Mouse (Mus musculus): ENCODE data around the gene Tgfbr3l. TPM values are rescaled to one million over a fixed set of nuclear protein-coding genes. Genes with fewer than 3 reads are reported as not detected.

Gene Tgfbr3l
- 4.6 TPM for polyA plus RNA-seq (2021)

GRCm38 (mm10) chr8:4247951-4248540 lies at the start of gene Tgfbr3l:
Gene Tgfbr3l (plus strand): TSS chr8:4248214.
- in situ Hi-C loops (cut with MboI; ENCODE audit: low pct_unique_long_range_greater_than_20kb) = no loop called here
- CTCF ChIA-PET = interaction anchor here (5.0 kb wide), 1 partner anchor 8 kb away, joined by 37 read pairs; the partner anchor contains the start of genes Gm49320 and Map2k7
- H3K27me3 ChIP-seq = no peaks in the 10 kb centered on the region
- POLR2A ChIA-PET = interaction anchor here (3.8 kb wide), 1 partner anchor 8 kb away, joined by 20 read pairs; the partner anchor contains the start of genes Gm49320 and Map2k7
- ATAC-seq (no peak), DNase-seq (ENCODE audit: low read depth, low spot score) (no peak)
- TF ChIP-seq CTCF (IDR thresholded peaks at IDR 0.05) = no peak

GRCm38 (mm10) chr8:4201321-4201720 lies 46.7 kb upstream of the Tgfbr3l start:
- no peak for TF ChIP-seq CTCF (IDR thresholded peaks at IDR 0.05)
- ATAC-seq (no peak), DNase-seq (ENCODE audit: low read depth, low spot score) (no peak)
- POLR2A ChIA-PET = no interaction called here
- CTCF ChIA-PET = no interaction called here
- in situ Hi-C loops (cut with MboI; ENCODE audit: low pct_unique_long_range_greater_than_20kb) = no loop called here
- H3K27me3 ChIP-seq = no peaks in the 10 kb centered on the region

- TF ChIP-seq CTCF (IDR thresholded peaks at IDR 0.05) = no peak
- ChIA-PET CTCF (interaction anchor here (1.2 to 1.9 kb wide), 2 partner anchors 10 to 12 kb away, joined by 3 to 6 read pairs; no protein-coding TSS in a partner anchor), POLR2A (interaction anchor here (0.8 kb wide), 1 partner anchor 13 kb away, joined by 9 read pairs; no protein-coding TSS in a partner anchor)
- ATAC-seq = no peak
- no peak for DNase-seq (ENCODE audit: low read depth, low spot score)
- no peaks in the 10 kb centered on the region for H3K27me3 ChIP-seq
- in situ Hi-C loops (cut with MboI; ENCODE audit: low pct_unique_long_range_greater_than_20kb) = no loop called here
Measured at GRCm38 (mm10) chr8:4205246-4206123, 42.5 kb upstream of the Tgfbr3l start.

GRCm38 (mm10) chr8:4206182-4207015 lies 41.6 kb upstream of the Tgfbr3l start:
- TF ChIP-seq CTCF (IDR thresholded peaks at IDR 0.05) = no peak
- ChIA-PET POLR2A (no interaction called here), CTCF (interaction anchor here (1.2 to 1.9 kb wide), 2 partner anchors 11 to 13 kb away, joined by 3 to 6 read pairs; no protein-coding TSS in a partner anchor)
- DNase-seq (ENCODE audit: low read depth, low spot score) (no peak), ATAC-seq (no peak)
- no peaks in the 10 kb centered on the region for H3K27me3 ChIP-seq
- in situ Hi-C loops (cut with MboI; ENCODE audit: low pct_unique_long_range_greater_than_20kb) = no loop called here

- ChIA-PET POLR2A (no interaction called here), CTCF (no interaction called here)
- ATAC-seq (no peak), DNase-seq (ENCODE audit: low read depth, low spot score) (no peak)
- TF ChIP-seq CTCF (IDR thresholded peaks at IDR 0.05) = no peak
- in situ Hi-C loops (cut with MboI; ENCODE audit: low pct_unique_long_range_greater_than_20kb) = no loop called here
- H3K27me3 ChIP-seq = no peaks in the 10 kb centered on the region
Measured at GRCm38 (mm10) chr8:4207016-4207350, 41.0 kb upstream of the Tgfbr3l start.

- no peak for ATAC-seq
- ChIA-PET CTCF (no interaction called here), POLR2A (no interaction called here)
- DNase-seq (ENCODE audit: low read depth, low spot score) = no peak
- in situ Hi-C loops (cut with MboI; ENCODE audit: low pct_unique_long_range_greater_than_20kb) = no loop called here
- no peaks in the 10 kb centered on the region for H3K27me3 ChIP-seq
- TF ChIP-seq CTCF (IDR thresholded peaks at IDR 0.05) = no peak
Measured at GRCm38 (mm10) chr8:4211097-4211496, 36.9 kb upstream of the Tgfbr3l start.

GRCm38 (mm10) chr8:4212809-4213209 lies 35.2 kb upstream of the Tgfbr3l start:
- H3K27me3 ChIP-seq = peaks cover 7% of the 10 kb centered on the region
- no peak for DNase-seq (ENCODE audit: low read depth, low spot score)
- ATAC-seq = peak; percentile 23

GRCm38 (mm10) chr8:4213210-4214005 lies 34.6 kb upstream of the Tgfbr3l start:
- ATAC-seq (no peak), DNase-seq (ENCODE audit: low read depth, low spot score) (no peak)
- peaks cover 7% of the 10 kb centered on the region for H3K27me3 ChIP-seq
- ChIA-PET POLR2A (no interaction called here), CTCF (interaction anchor here (1.0 to 1.7 kb wide), 2 partner anchors 20 to 31 kb away, joined by 3 to 5 read pairs; no protein-coding TSS in a partner anchor)
- no peak for TF ChIP-seq CTCF (IDR thresholded peaks at IDR 0.05)
- in situ Hi-C loops (cut with MboI; ENCODE audit: low pct_unique_long_range_greater_than_20kb) = no loop called here

More at GRCm38 (mm10) chr8:4212809-4213209, 35.2 kb upstream of the Tgfbr3l start:
- ChIA-PET CTCF (interaction anchor here (1.0 to 1.7 kb wide), 2 partner anchors 19 to 32 kb away, joined by 3 to 5 read pairs; no protein-coding TSS in a partner anchor), POLR2A (no interaction called here)
- TF ChIP-seq CTCF (IDR thresholded peaks at IDR 0.05) = no peak
- in situ Hi-C loops (cut with MboI; ENCODE audit: low pct_unique_long_range_greater_than_20kb) = no loop called here
